Mouse (Mus musculus) C2C12 (cell line): ENCODE measurements around the gene Mier3.

Source experiments
- CTCF ChIP-seq: IDR thresholded peaks from one replicate; pipeline ENCODE4 v1.5.1; 2011; ENCODE audit not compliant: control insufficient read depth, insufficient read depth, insufficient read length
- MAX ChIP-seq: IDR thresholded peaks from one replicate; pipeline ENCODE4 v1.6.1; 2011; ENCODE audit warnings: mild to moderate bottlenecking, control low read depth
- MYOD1 ChIP-seq: IDR thresholded peaks from one replicate; pipeline ENCODE4 v1.6.1; 2011; ENCODE audit warnings: low read depth; ENCODE audit not compliant: control insufficient read depth, insufficient read length
- MYOG ChIP-seq: IDR thresholded peaks from one replicate; pipeline ENCODE4 v1.6.1; 2011; ENCODE audit not compliant: control insufficient read depth, insufficient read length; ENCODE audit errors: extremely low read depth
- USF1 ChIP-seq: IDR thresholded peaks from one replicate; pipeline ENCODE4 v1.6.1; 2011; ENCODE audit warnings: low read depth, mild to moderate bottlenecking, control low read depth, moderate library complexity

DNA sequence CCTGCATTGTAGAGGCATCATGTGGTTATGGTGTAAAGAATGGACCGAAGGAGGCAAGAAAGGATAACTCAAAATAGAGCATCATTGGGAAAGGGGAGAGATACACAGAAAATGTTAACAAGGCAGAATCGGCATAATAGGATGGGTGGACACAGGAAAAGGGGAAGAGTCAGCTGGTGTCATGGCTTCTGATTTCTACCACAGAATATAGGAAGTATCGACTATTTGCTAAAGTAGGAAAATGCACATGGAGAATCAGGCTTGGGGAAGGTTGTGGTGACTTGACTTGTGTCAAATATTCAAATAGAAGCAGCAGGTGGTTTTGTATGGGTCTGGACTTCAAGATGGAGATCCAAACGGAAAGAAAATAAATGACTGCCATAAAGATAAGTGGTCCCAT, 33.5 kb upstream of the Mier3 start:
- TF ChIP-seq CTCF (no peak), MYOD1 (no peak), MAX (no peak), USF1 (no peak), MYOG (no peak)
